Mouse (Mus musculus) heart, embryonic 11.5 days (tissue): Measurements from ENCODE around the gene Sla2. TPM values are rescaled to one million over a fixed set of nuclear protein-coding genes. Genes with fewer than 3 reads are reported as not detected.
"Not testable (repeated sequence)": the region's sequence is repeated elsewhere in the genome, so short reads cannot be mapped to it uniquely, and the experiment has no call there.

Experiments
- ATAC-seq: fragments of 200-750 bp; cut with Nextera tagmentation; replicated peaks from 2 replicates; pipeline ENCODE4 v1.8.0; 2017; ENCODE audit warnings: moderate library complexity; ENCODE audit not compliant: insufficient number of reproducible peaks, low FRiP score, low TSS enrichment
- H3K27ac ChIP-seq: fragments of 300-500 bp; sonication (generic); 2 replicates; pipeline ENCODE4 v1.5.1; 2014; ENCODE audit warnings: mild to moderate bottlenecking, low read depth, low read length
- H3K27me3 ChIP-seq: fragments of 300-500 bp; sonication (generic); 2 replicates; pipeline ENCODE4 v1.6.1; 2014; ENCODE audit warnings: mild to moderate bottlenecking, low read length, mixed read lengths; ENCODE audit not compliant: control insufficient read depth, insufficient read depth
- H3K36me3 ChIP-seq: fragments of 300-500 bp; sonication (generic); 2 replicates; pipeline ENCODE4 v1.6.1; 2014; ENCODE audit warnings: mild to moderate bottlenecking, low read length, moderate library complexity, mixed read lengths; ENCODE audit not compliant: control insufficient read depth, insufficient read depth
- H3K4me1 ChIP-seq: fragments of 300-500 bp; sonication (generic); 2 replicates; pipeline ENCODE4 v1.6.1; 2014; ENCODE audit warnings: low read length; ENCODE audit not compliant: control insufficient read depth, insufficient read depth
- H3K4me2 ChIP-seq: fragments of 300-500 bp; sonication (generic); 2 replicates; pipeline ENCODE4 v1.6.1; 2014; ENCODE audit warnings: mild to moderate bottlenecking, moderate library complexity
- H3K4me3 ChIP-seq: fragments of 300-500 bp; sonication (generic); 2 replicates; pipeline ENCODE4 v1.5.1; 2014; ENCODE audit warnings: low read depth, low read length
- H3K9ac ChIP-seq: fragments of 300-500 bp; sonication (generic); 2 replicates; pipeline ENCODE4 v1.6.1; 2014; ENCODE audit warnings: mild to moderate bottlenecking, low read depth, low read length, moderate library complexity
- H3K9me3 ChIP-seq: fragments of 300-500 bp; sonication (generic); replicated peaks from 2 replicates; pipeline ENCODE4 v1.6.1; 2016; ENCODE audit warnings: low read length; ENCODE audit not compliant: control insufficient read depth
- WGBS: fragments of 180-500 bp; shearing (Covaris S2); extraction: QIAGEN DNeasy Blood & Tissue Kit; methylation state at CpG from one replicate; pipeline ENCODE4 v1.1.7; 2014; ENCODE audit not compliant: insufficient replicate concordance; 5-methylcytosine and 5-hydroxymethylcytosine counted together
- polyA plus RNA-seq: library from polyadenylated mRNA; unstranded; fragments of >200 nt; fragmentation: Nextera tagmentation; extraction: Ambion mirVana; gene quantifications from 2 replicates; pipeline ENCODE4 v1.2.1, GENCODE M21; 2014

Gene Sla2
- polyA plus RNA-seq, 1 experiment from 2014 or later: 1.1 TPM

GRCm38 (mm10) chr2:156897034-156897433 is 10.0 kb upstream of the Sla2 start:
- Histone ChIP-seq H3K36me3 (no peaks in the 10 kb centered on the region), H3K4me2 (no peak overlapping the region), H3K27ac (no peak overlapping the region), H3K4me1 (no peaks in the 10 kb centered on the region; the same call in 1 of the 2 replicates), H3K9me3 (no peaks in the 10 kb centered on the region), H3K4me3 (no peak overlapping the region), H3K9ac (no peak overlapping the region), H3K27me3 (no peaks in the 10 kb centered on the region)
- WGBS: 81% methylated on average over 9 of the region's 9 CpGs
- no peak for ATAC-seq

DNA sequence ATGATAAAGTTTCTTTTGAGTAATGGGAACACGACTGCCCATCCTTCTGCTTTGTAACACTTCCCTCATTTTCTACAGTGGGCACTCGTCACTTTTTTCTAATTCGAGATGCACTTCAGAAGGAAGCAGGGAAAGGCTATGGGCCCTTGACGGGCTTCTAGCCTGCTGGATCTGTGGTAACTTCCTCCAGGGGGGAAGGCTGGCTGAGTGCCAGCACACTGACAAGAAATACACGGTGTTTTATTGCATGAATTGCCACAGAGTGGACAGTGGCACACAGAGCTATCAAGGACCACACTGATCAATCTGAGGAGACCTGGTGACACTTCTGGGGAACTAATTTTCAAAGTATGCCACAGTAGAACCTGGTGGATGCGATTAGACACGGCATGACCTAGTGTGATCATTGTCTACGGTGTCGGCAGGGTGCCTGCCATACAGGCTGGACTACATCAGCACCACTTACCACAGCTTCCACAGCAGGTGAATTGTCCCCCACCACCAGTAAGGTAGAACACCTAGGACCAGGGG is 9.5 kb upstream of the Sla2 start:
- H3K4me2 ChIP-seq: no peak overlapping the region
- H3K27me3 ChIP-seq: no peaks in the 10 kb centered on the region
- 65% methylated on average over 9 of the region's 9 CpGs for WGBS
- H3K9ac ChIP-seq: no peak overlapping the region
- no peak for ATAC-seq
- no peaks in the 10 kb centered on the region for H3K9me3 ChIP-seq
- H3K4me1 ChIP-seq: no peaks in the 10 kb centered on the region; the same call in 1 of the 2 replicates
- H3K27ac ChIP-seq: no peak overlapping the region
- H3K4me3 ChIP-seq: no peak overlapping the region
- H3K36me3 ChIP-seq: no peaks in the 10 kb centered on the region

DNA sequence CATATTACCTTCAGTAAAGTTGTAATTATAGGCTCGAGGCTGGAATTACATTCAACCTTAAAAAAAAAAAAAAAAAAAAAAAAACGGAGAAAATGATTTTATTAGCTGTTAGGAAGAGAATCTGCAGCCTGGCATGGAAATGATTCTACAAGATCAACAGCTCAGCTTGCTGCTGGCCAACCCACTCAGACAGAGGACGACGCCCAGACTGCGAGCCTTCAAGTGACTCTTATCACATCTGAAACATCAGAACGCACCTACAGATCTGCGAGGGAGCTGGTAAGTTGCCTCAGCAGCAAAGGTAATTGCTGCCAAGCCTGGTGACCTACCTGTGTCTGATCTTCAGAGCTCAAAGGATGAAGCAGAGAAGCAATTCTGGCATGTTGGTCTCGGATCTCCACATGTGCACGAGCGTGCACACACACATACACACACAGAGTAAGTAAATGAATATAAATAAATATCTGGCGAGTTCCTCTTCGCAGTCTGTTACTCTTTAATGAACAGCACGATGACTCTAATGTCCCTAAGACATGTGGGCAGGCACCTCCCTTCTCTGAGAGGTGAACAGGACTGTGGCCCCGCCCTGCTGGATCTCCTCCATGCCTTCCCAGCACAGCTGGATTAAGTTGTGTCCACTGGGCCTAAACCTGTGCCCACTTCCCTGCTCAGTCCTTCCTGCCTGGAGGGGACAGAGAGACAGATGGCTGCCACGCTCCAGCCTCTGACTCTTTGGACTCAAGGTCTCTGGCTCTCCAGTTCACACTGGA is 7.7 kb upstream of the Sla2 start:
- Histone ChIP-seq H3K4me3 (no peak overlapping the region), H3K36me3 (no peaks in the 10 kb centered on the region), H3K27me3 (no peaks in the 10 kb centered on the region), H3K4me2 (no peak overlapping the region), H3K9me3 (no peaks in the 10 kb centered on the region), H3K9ac (no peak overlapping the region), H3K4me1 (no peaks in the 10 kb centered on the region; the same call in 1 of the 2 replicates), H3K27ac (no peak overlapping the region)
- no peak for ATAC-seq
- 72% methylated on average over 15 of the region's 15 CpGs for WGBS

DNA sequence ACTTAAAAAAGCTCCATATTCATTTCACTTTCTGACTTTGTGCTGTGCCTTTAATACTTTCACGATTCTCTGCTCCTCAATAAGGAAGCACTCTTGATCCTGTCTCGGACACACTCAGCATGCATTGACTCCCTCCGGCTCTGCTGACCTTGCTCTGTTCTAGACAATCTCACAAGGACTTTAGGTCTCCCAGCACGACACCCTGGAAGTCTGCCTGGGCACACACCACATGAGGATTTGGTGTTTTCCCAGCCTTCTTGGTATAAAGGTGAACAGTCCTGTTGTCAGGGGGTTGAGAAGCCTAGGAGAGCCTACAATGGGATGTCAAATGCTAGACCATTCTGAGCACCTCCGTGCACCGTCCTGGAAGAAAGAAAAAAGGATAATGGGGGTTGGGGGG is 5.8 kb upstream of the Sla2 start:
- no peak overlapping the region for H3K9ac ChIP-seq
- no peak overlapping the region for H3K4me3 ChIP-seq
- H3K4me2 ChIP-seq: no peak overlapping the region
- no peaks in the 10 kb centered on the region for H3K27me3 ChIP-seq
- no peak for ATAC-seq
- no peaks in the 10 kb centered on the region for H3K36me3 ChIP-seq
- no peaks in the 10 kb centered on the region for H3K4me1 ChIP-seq
- no peak overlapping the region for H3K27ac ChIP-seq
- WGBS: 64% methylated on average over 6 of the region's 6 CpGs
- H3K9me3 ChIP-seq: no peaks in the 10 kb centered on the region

GRCm38 (mm10) chr2:156892240-156892639 is 5.2 kb upstream of the Sla2 start:
- no peak overlapping the region for H3K27ac ChIP-seq
- H3K36me3 ChIP-seq: no peaks in the 10 kb centered on the region
- H3K4me1 ChIP-seq: no peaks in the 10 kb centered on the region
- no peak overlapping the region for H3K4me3 ChIP-seq
- H3K4me2 ChIP-seq: no peak overlapping the region
- no peak for ATAC-seq
- no peak overlapping the region for H3K9ac ChIP-seq
- H3K9me3 ChIP-seq: no peaks in the 10 kb centered on the region
- H3K27me3 ChIP-seq: no peaks in the 10 kb centered on the region
- WGBS: 65% methylated on average over 3 of the region's 3 CpGs

DNA sequence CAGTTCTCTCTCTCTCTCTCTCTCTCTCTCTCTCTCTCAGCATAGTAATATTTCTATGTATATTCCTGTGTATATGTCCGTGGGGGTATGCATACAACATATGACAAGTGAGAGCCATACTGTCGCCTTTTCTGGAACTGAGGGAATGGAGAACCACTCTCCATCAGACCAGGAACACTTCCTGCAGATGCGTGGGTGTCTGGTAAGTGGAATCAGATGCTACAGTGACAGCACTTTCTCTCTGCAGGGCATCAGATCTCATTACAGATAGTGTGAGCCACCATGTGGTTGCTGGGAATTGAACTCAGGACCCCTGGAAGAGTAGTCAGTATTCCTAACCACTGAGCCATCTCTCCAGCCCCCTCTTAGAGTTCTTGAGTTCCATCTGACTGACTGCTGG is 1.5 kb upstream of the Sla2 start:
- no peaks in the 10 kb centered on the region for H3K27me3 ChIP-seq
- H3K4me2 ChIP-seq: no peak overlapping the region
- no peaks in the 10 kb centered on the region for H3K4me1 ChIP-seq
- no peak overlapping the region for H3K9ac ChIP-seq
- no peak overlapping the region for H3K27ac ChIP-seq
- no peaks in the 10 kb centered on the region for H3K36me3 ChIP-seq
- 63% methylated on average over 3 of the region's 3 CpGs for WGBS
- no peaks in the 10 kb centered on the region for H3K9me3 ChIP-seq
- ATAC-seq: no peak
- no peak overlapping the region for H3K4me3 ChIP-seq

- H3K9me3 ChIP-seq: no peaks in the 10 kb centered on the region
- H3K4me1 ChIP-seq: peaks cover 5% of the 10 kb centered on the region; the same call in 1 of the 2 replicates
- ATAC-seq: no peak
- H3K4me3 ChIP-seq: no peak overlapping the region
- H3K27me3 ChIP-seq: peaks cover 3% of the 10 kb centered on the region; the same call in 1 of the 2 replicates
- H3K27ac ChIP-seq: no peak overlapping the region
- no peak overlapping the region for H3K4me2 ChIP-seq
- no peak overlapping the region for H3K9ac ChIP-seq
- no peaks in the 10 kb centered on the region for H3K36me3 ChIP-seq
- 74% methylated on average over 10 of the region's 10 CpGs for WGBS
These were observed 834 bp downstream of the Sla2 start for GRCm38 (mm10) chr2:156886084-156886631.

DNA sequence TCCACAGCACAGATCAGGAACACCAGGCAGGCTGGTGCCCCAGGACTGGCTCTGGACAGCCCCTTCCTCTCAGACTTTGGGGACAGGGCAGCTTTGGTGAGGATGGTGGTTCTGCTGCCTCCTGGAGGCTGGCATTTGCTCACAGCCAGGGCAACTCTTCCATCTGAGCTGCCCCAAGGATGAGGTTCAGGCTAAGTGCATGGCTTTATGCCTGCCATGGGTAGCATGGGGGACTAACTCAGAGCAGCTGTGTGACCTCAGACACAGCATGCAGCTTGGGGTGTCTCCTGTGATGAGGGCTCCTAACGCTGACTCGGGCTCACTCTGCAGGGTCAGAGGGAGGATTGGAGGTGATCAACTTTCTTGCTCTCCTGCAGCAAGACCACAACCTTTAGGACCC is 1.3 kb downstream of the Sla2 start:
- H3K36me3 ChIP-seq, H3K4me2 ChIP-seq, H3K27ac ChIP-seq, H3K9me3 ChIP-seq, H3K9ac ChIP-seq, H3K27me3 ChIP-seq, H3K4me3 ChIP-seq, ATAC-seq, H3K4me1 ChIP-seq: not testable (repeated sequence)
- WGBS: 86% methylated on average over 2 of the region's 2 CpGs
